Mouse (Mus musculus) erythroblast, embryonic 14.5 days (primary cell): Measurements from ENCODE around the gene Srsy. TPM values are rescaled to one million over a fixed set of nuclear protein-coding genes. Genes with fewer than 3 reads are reported as not detected.
"Not testable (repeated sequence)": the region's sequence is repeated elsewhere in the genome, so short reads cannot be mapped to it uniquely, and the experiment has no call there.

Source experiments
- H3K27me3 ChIP-seq: 2 replicates; pipeline ENCODE4 v1.6.1; 2012; ENCODE audit warnings: inconsistent platforms; ENCODE audit not compliant: control insufficient read depth
- H3K36me3 ChIP-seq: 2 replicates; pipeline ENCODE4 v1.6.1; 2012; ENCODE audit warnings: mild to moderate bottlenecking, inconsistent platforms; ENCODE audit not compliant: control insufficient read depth
- H3K4me1 ChIP-seq: 2 replicates; pipeline ENCODE4 v1.6.1; 2012; ENCODE audit warnings: inconsistent platforms; ENCODE audit not compliant: control insufficient read depth
- H3K4me3 ChIP-seq: replicated peaks from 2 replicates; pipeline ENCODE3; 2012; ENCODE audit warnings: moderate library complexity, mild to moderate bottlenecking, inconsistent platforms
- H3K9me3 ChIP-seq: 2 replicates; pipeline ENCODE4 v1.6.1; 2012; ENCODE audit warnings: low read length, inconsistent platforms, mixed read lengths; ENCODE audit not compliant: control insufficient read depth
- polyA plus RNA-seq: library from polyadenylated mRNA; stranded (reverse); fragments of >175 nt; gene quantifications from 2 replicates; pipeline ENCODE4 v1.2.3, GENCODE M21; 2012

The Srsy gene
- polyA plus RNA-seq: not detected in 2 replicates

GRCm38 (mm10) chrY:17937230-17937629, at the start of gene Srsy:
Gene Srsy, minus strand, starts transcription at chrY:17937330.
- H3K27me3 ChIP-seq, H3K4me1 ChIP-seq, H3K4me3 ChIP-seq, H3K36me3 ChIP-seq, H3K9me3 ChIP-seq: not testable (repeated sequence)

Other genes starting within 250 kb of the Srsy start
- gene Gm21904, start 91.1 kb downstream of the Srsy start, polyA plus RNA-seq: not detected in 2 replicates
- gene Gm20772, start 62.6 kb downstream of the Srsy start, polyA plus RNA-seq: not detected in 2 replicates
- gene Gm20831, start 62.6 kb downstream of the Srsy start, polyA plus RNA-seq: not detected in 2 replicates
- not detected in 2 replicates for gene Gm21764, start 124.5 kb upstream of the Srsy start, polyA plus RNA-seq
- not detected in 2 replicates for gene Ssty1, start 151.8 kb upstream of the Srsy start, polyA plus RNA-seq